Comparison of ENCODE assay signal across 16 mouse cellular contexts in the genomic region with DNA sequence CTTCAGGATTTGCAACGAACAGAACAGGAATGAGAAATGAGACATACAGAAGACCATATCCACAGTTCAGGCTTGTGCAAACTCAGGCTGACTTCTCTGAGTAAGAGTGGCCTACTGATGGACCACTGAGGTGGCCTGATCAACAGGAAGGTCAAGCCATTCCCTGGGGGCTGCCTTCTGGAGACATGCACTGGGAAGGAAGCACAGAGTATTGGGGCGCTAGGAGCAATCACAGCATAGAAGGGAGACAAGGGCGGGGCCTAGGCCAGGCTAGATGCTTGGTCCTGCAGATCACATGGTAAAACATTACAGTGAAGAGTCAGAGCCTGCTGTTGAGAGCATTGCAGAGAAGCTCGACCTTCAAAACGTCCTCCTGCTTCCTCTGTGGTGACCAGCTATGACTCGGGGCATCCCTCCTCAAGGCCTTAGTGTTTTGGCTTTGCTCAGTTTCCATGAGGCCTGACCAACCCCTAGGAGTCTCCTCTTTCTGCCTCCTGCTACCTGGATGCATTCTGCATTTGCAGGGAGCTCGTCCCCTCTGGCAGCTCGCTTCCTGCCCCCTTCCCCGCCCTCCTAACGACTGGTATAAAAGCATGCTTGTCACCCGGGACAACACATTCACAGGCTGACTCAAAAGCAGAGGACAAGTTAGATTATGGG.
DNase-seq lines count a peak whose midpoint lies in the region; ATAC-seq and TF ChIP-seq lines count a peak whose summit lies in the region.
"Had no signal": no experiment of that assay in that cellular context is flagged by ENCODE, and none has a peak within 500 bp of the region (broad histone marks: within the 10 kb centered on the region; RNA-seq: fewer than 3 reads in every experiment).

No protein-coding gene starts in this region.

- H3K4me3 ChIP-seq in intestine, embryonic 16.5 days (ENCODE audit: low read length) = no peak overlapping the region
- no peak overlapping the region for H3K4me3 ChIP-seq in intestine, embryonic 15.5 days (replicated peaks)
- no peak overlapping the region for H3K4me3 ChIP-seq in intestine, postnatal 0 days (ENCODE audit: low read depth, low read length)
- H3K4me3 ChIP-seq: hindbrain, embryonic 15.5 days; midbrain, embryonic 15.5 days; neural tube, embryonic 13.5 days had no signal

- 66% methylated on average over 11 of the region's 11 CpGs for WGBS in intestine, embryonic 16.5 days
- 54% methylated on average over 11 of the region's 11 CpGs for WGBS in intestine, embryonic 15.5 days
- 65% methylated on average over 11 of the region's 11 CpGs for WGBS in intestine, postnatal 0 days

- peak; percentile 39 to 84 for DNase-seq in adrenal gland, adult (ENCODE audit: inconsistent age in 2 of 2, low spot score in 1 of 2)
- no peak for DNase-seq in adrenal gland, postnatal 4 days (ENCODE audit: low spot score in 2 of 2)
- DNase-seq in adrenal gland, postnatal 10 days = peak; percentile 21
- no peak for DNase-seq in thymus, postnatal 4 days
- DNase-seq: kidney, postnatal 14 days; liver; lung, postnatal 10 days; right cerebral cortex, adult 18-20 months; thymus, adult 2 months had no signal

- H3K27ac ChIP-seq in intestine, embryonic 16.5 days (ENCODE audit: low read length) = peak overlapping the region; percentile 51
- H3K27ac ChIP-seq in intestine, embryonic 15.5 days = no peak overlapping the region
- H3K27ac ChIP-seq in intestine, postnatal 0 days (ENCODE audit: low read depth, low read length) = 0 out of 2 replicates have a peak overlapping the region, but pooled peaks have one; percentile 50
- H3K27ac ChIP-seq: hindbrain, embryonic 15.5 days; midbrain, embryonic 15.5 days; neural tube, embryonic 13.5 days had no signal

- no peak for TF ChIP-seq CTCF in intestine, postnatal 0 days (IDR thresholded peaks at IDR 0.05; ENCODE audit: low read depth)

- no peaks in the 10 kb centered on the region for H3K9me3 ChIP-seq in intestine, embryonic 16.5 days (ENCODE audit: control insufficient read depth, low read length)
- no peaks in the 10 kb centered on the region for H3K9me3 ChIP-seq in intestine, embryonic 15.5 days
- H3K9me3 ChIP-seq in intestine, postnatal 0 days (ENCODE audit: control insufficient read depth) = no peaks in the 10 kb centered on the region
- H3K9me3 ChIP-seq: hindbrain, embryonic 15.5 days; midbrain, embryonic 15.5 days; neural tube, embryonic 13.5 days had no signal

- H3K4me2 ChIP-seq in intestine, embryonic 16.5 days (ENCODE audit: low read depth, low read length) = no peak overlapping the region
- H3K4me2 ChIP-seq in intestine, embryonic 15.5 days (replicated peaks) = no peak overlapping the region
- H3K4me2 ChIP-seq in intestine, postnatal 0 days (replicated peaks; ENCODE audit: low read depth) = no peak overlapping the region
- H3K4me2 ChIP-seq: hindbrain, embryonic 15.5 days; midbrain, embryonic 15.5 days; neural tube, embryonic 13.5 days had no signal

- H3K9ac ChIP-seq in intestine, embryonic 16.5 days (ENCODE audit: low read depth, low read length) = no peak overlapping the region
- no peak overlapping the region for H3K9ac ChIP-seq in intestine, embryonic 15.5 days
- no peak overlapping the region for H3K9ac ChIP-seq in intestine, postnatal 0 days (ENCODE audit: low read depth, low read length)
- H3K9ac ChIP-seq: hindbrain, embryonic 15.5 days; midbrain, embryonic 15.5 days; neural tube, embryonic 13.5 days had no signal

- H3K27me3 ChIP-seq in intestine, embryonic 16.5 days (replicated peaks; ENCODE audit: control insufficient read depth, insufficient read depth, low read length) = no peaks in the 10 kb centered on the region
- H3K27me3 ChIP-seq in intestine, embryonic 15.5 days (replicated peaks) = no peaks in the 10 kb centered on the region
- no peaks in the 10 kb centered on the region for H3K27me3 ChIP-seq in intestine, postnatal 0 days (replicated peaks; ENCODE audit: control insufficient read depth, insufficient read depth, low read length)
- H3K27me3 ChIP-seq: hindbrain, embryonic 15.5 days; midbrain, embryonic 15.5 days; neural tube, embryonic 13.5 days had no signal

- no peaks in the 10 kb centered on the region for H3K36me3 ChIP-seq in intestine, embryonic 16.5 days (ENCODE audit: control insufficient read depth, insufficient read depth, low read length)
- no peaks in the 10 kb centered on the region for H3K36me3 ChIP-seq in intestine, embryonic 15.5 days
- no peaks in the 10 kb centered on the region; the same call in 1 of the 2 replicates for H3K36me3 ChIP-seq in intestine, postnatal 0 days (ENCODE audit: control insufficient read depth, insufficient read depth)
- H3K36me3 ChIP-seq: hindbrain, embryonic 15.5 days; midbrain, embryonic 15.5 days; neural tube, embryonic 13.5 days had no signal

- H3K4me1 ChIP-seq in intestine, embryonic 16.5 days (ENCODE audit: control insufficient read depth, insufficient read depth, low read length) = peaks cover 21% of the 10 kb centered on the region
- H3K4me1 ChIP-seq in intestine, embryonic 15.5 days (replicated peaks) = peaks cover 29% of the 10 kb centered on the region
- H3K4me1 ChIP-seq in intestine, postnatal 0 days (replicated peaks; ENCODE audit: control insufficient read depth, insufficient read depth, low read length) = 0 out of 2 replicates have a peak, but pooled peaks cover 2% of the 10 kb centered on the region

- no peak for ATAC-seq in intestine, embryonic 16.5 days
- ATAC-seq in intestine, embryonic 15.5 days = no peak
- no peak for ATAC-seq in intestine, postnatal 0 days
- ATAC-seq in cerebellum, adult (ENCODE audit: insufficient number of reproducible peaks, low FRiP score, low TSS enrichment) = no peak
- ATAC-seq: midbrain, embryonic 15.5 days had no signal

Comparison
In these comparisons a context has a peak if more than half of its experiments do, and no peak if none do; other contexts are left out.
1. DNase-seq: peak in adrenal gland, adult (2 of 2) and adrenal gland, postnatal 10 days (single experiment); none in adrenal gland, postnatal 4 days (0 of 2) and thymus, postnatal 4 days (single experiment).